Mouse (Mus musculus) embryonic fibroblast, embryonic 13.5 days (primary cell): ENCODE measurements at regions not wholly inside any gene's neighbourhood (a gene's known extent, or its start where the extent isn't known, plus 50 kb on each side); places are given as distances from the start of the nearest gene placed in this dataset.

Experiments used
- CTCF ChIP-seq: IDR thresholded peaks from 2 replicates; pipeline ENCODE4 v1.5.1; 2011; ENCODE audit warnings: mild to moderate bottlenecking, control low read depth, low read length, moderate library complexity, borderline replicate concordance; ENCODE audit not compliant: insufficient read depth
- POLR2A ChIP-seq: IDR thresholded peaks from 2 replicates; pipeline ENCODE4 v1.6.1; 2011; ENCODE audit warnings: low read depth, mild to moderate bottlenecking, control low read depth, low read length, moderate library complexity

DNA sequence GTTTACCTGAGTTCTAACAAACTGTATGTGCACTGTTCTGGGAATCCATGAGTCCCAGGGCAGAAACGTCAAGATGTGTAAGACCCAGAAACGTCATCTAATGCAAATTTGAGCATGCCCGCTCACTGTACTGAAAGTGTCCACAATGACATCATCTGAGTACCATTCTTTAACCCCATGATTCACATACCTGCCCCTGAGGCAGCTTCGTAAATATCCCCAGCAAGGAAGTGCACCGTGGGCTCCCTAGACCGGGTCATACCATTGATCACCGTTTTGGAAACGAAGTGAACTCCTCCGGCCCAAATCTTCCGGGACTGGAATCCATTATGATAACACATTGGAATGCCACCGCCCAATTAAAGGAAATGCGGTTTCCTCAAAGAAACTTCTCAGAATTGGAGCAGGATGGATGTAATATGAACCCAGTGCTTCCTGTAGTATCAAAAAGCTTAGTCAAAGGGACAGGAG is 57.8 kb upstream of the Ptpn13 start:
- no peak for TF ChIP-seq POLR2A
- TF ChIP-seq CTCF, result no peak
